In the genomic region with DNA sequence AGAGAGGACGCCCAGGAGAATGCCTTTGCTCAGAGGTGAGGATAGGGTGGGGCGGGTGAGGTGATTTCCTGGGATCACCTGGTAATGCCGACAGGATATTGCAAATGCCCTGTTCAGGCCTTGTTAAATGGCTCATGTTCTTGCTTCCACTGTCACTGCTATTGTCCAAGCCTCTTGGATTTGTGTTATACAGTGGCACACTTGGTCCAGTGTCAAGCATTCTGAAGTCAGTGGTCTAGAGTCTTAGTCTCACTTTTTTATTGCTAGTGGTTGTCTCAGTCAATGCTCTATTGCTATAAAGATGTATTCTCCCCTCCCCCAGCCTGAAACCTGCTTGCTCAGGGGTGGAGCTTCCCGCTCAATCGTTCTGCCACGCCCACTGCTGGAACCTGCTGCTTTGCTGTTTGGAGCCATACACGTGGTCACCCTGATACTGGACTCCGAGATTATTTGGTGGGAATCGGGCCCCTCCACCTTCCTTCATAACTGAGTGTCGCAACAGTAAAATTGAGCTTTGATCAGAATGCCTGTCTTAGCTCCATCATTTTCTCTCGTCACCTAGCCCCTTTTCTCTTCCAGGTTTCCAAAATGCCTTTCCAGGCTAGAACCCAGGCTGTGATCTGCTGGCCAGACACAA, we compare ENCODE assay signal across 7 mouse cellular contexts. TPM values are rescaled to one million over a fixed set of nuclear protein-coding genes. Genes with fewer than 3 reads are reported as not detected.
DNase-seq lines count a peak whose midpoint lies in the region; ATAC-seq lines count a peak whose summit lies in the region.
"Not testable (repeated sequence)": the region's sequence is repeated elsewhere in the genome, so short reads cannot be mapped to it uniquely, and the experiment has no call there.

No protein-coding gene starts in this region.

- H3K27ac ChIP-seq in forebrain, embryonic 10.5 days: peak overlapping the region; percentile 64; the same call in 1 of the 2 replicates
- H3K27ac ChIP-seq in hindbrain, embryonic 13.5 days: peak overlapping the region; percentile 58; the same call in 1 of the 2 replicates
- not testable (repeated sequence) for H3K27ac ChIP-seq in intestine, embryonic 15.5 days; midbrain, embryonic 16.5 days (ENCODE audit: low read length)
- peak overlapping the region; percentile 63 for H3K27ac ChIP-seq in midbrain, embryonic 10.5 days (replicated peaks)

- WGBS in forebrain, embryonic 10.5 days: 65% methylated on average over 11 of the region's 11 CpGs
- WGBS in hindbrain, embryonic 13.5 days: 62% methylated on average over 11 of the region's 11 CpGs
- WGBS in intestine, embryonic 15.5 days: 54% methylated on average over 11 of the region's 11 CpGs
- 72% methylated on average over 11 of the region's 11 CpGs for WGBS in midbrain, embryonic 10.5 days
- WGBS in midbrain, embryonic 16.5 days: 55% methylated on average over 11 of the region's 11 CpGs

- DNase-seq in R1 (ENCODE audit: low read depth, low spot score): peak; percentile 19
- not testable (repeated sequence) for DNase-seq in forebrain, embryonic 10.5 days (ENCODE audit: extremely low spot score, low spot score); midbrain, embryonic 10.5 days (ENCODE audit: low spot score)
- DNase-seq in retina, embryonic 14.5 days (ENCODE audit: low spot score): peak; percentile 22

- H3K4me2 ChIP-seq in hindbrain, embryonic 13.5 days; intestine, embryonic 15.5 days (replicated peaks); midbrain, embryonic 16.5 days (ENCODE audit: low read length): not testable (repeated sequence)

- not testable (repeated sequence) for H3K4me3 ChIP-seq in forebrain, embryonic 10.5 days; hindbrain, embryonic 13.5 days; intestine, embryonic 15.5 days (replicated peaks); midbrain, embryonic 10.5 days; midbrain, embryonic 16.5 days (ENCODE audit: low read depth, low read length)

- not testable (repeated sequence) for H3K9ac ChIP-seq in hindbrain, embryonic 13.5 days; intestine, embryonic 15.5 days; midbrain, embryonic 16.5 days (ENCODE audit: low read depth, low read length)

- H3K27me3 ChIP-seq in forebrain, embryonic 10.5 days (ENCODE audit: poor library complexity, severe bottlenecking); hindbrain, embryonic 13.5 days; intestine, embryonic 15.5 days (replicated peaks); midbrain, embryonic 10.5 days (ENCODE audit: low read depth, poor library complexity, severe bottlenecking); midbrain, embryonic 16.5 days (ENCODE audit: control insufficient read depth, insufficient read depth, low read depth, low read length): not testable (repeated sequence)

- H3K36me3 ChIP-seq in forebrain, embryonic 10.5 days (replicated peaks); hindbrain, embryonic 13.5 days; intestine, embryonic 15.5 days; midbrain, embryonic 10.5 days; midbrain, embryonic 16.5 days (ENCODE audit: control insufficient read depth, insufficient read depth, low read length): not testable (repeated sequence)

- H3K4me1 ChIP-seq in forebrain, embryonic 10.5 days: peaks cover 47% of the 10 kb centered on the region
- peaks cover 18% of the 10 kb centered on the region for H3K4me1 ChIP-seq in hindbrain, embryonic 13.5 days (replicated peaks)
- not testable (repeated sequence) for H3K4me1 ChIP-seq in intestine, embryonic 15.5 days (replicated peaks); midbrain, embryonic 16.5 days (ENCODE audit: control insufficient read depth, insufficient read depth, low read length)
- peaks cover 30% of the 10 kb centered on the region for H3K4me1 ChIP-seq in midbrain, embryonic 10.5 days

- H3K9me3 ChIP-seq in forebrain, embryonic 10.5 days; hindbrain, embryonic 13.5 days; intestine, embryonic 15.5 days; midbrain, embryonic 10.5 days (replicated peaks); midbrain, embryonic 16.5 days (replicated peaks; ENCODE audit: control insufficient read depth, low read length, poor library complexity, severe bottlenecking): not testable (repeated sequence)

- not testable (repeated sequence) for ATAC-seq in hindbrain, embryonic 13.5 days (ENCODE audit: low FRiP score)
- peak; percentile 55; the same call in 1 of the 2 replicates for ATAC-seq in intestine, embryonic 15.5 days
- ATAC-seq in midbrain, embryonic 16.5 days: peak; percentile 21; the same call in 1 of the 2 replicates

RNA-seq across cellular contexts. Expression of gene Fos, which starts 51.3 kb away (rescaled TPM):
- polyA plus RNA-seq in forebrain, embryonic 10.5 days (2016; fragmentation: Nextera tagmentation; extraction: Ambion mirVana): 0.34 and 1.2 TPM in 2 replicates
- 1.9 and 2.5 TPM in 2 replicates for polyA plus RNA-seq in hindbrain, embryonic 13.5 days (2015; fragmentation: Nextera tagmentation; extraction: Ambion mirVana)
- polyA plus RNA-seq in intestine, embryonic 15.5 days (2015; fragmentation: Nextera tagmentation; extraction: Ambion mirVana): 4.9 and 5.3 TPM in 2 replicates
- 0.54 and 1.1 TPM in 2 replicates for polyA plus RNA-seq in midbrain, embryonic 10.5 days (2016; fragmentation: Nextera tagmentation; extraction: Ambion mirVana)
- polyA plus RNA-seq in midbrain, embryonic 16.5 days (2015; fragmentation: Nextera tagmentation; extraction: Ambion mirVana): 1.8 TPM in 2 replicates
